Mouse (Mus musculus): ENCODE measurements at regions not wholly inside any gene's neighbourhood (a gene's known extent, or its start where the extent isn't known, plus 50 kb on each side); places are given as distances from the start of the nearest gene placed in this dataset.

DNA sequence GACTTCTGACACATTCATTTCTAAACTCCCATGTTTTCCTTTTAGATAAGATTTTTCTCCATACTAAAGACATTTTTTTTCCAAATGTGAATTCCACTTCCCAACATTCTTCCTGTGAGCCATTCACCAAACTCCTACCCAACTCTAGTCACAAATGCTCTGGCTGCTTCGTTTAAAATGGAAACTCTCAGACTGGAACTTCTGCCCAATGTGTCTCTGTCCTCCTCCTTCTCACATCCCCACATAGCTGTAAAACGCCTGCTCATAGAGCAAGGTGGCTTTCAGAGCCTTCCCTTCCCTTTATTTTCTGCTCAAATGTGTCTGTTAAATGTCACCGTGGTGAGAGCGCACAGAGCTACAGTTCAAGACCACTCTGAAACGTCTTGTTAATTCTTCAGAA is 50.1 kb upstream of the Mgmt start:
- in situ Hi-C loops (cut with MboI, MseI) = no loop called here
